Mouse (Mus musculus) limb, embryonic 10.5 days (tissue): ENCODE data around the gene Tmem150b. TPM values are rescaled to one million over a fixed set of nuclear protein-coding genes. Genes with fewer than 3 reads are reported as not detected.
A peak's percentile ranks its signal among the peaks of the same experiment; 100 is the strongest.

Experiments
- DNase-seq: peaks from one replicate; pipeline ENCODE4 v3.0.0-alpha.2; 2017; ENCODE audit warnings: low spot score
- H3K27ac ChIP-seq: fragments of 300-500 bp; sonication (generic); 2 replicates; pipeline ENCODE4 v1.5.1; 2016; ENCODE audit warnings: mild to moderate bottlenecking
- H3K27me3 ChIP-seq: fragments of 300-500 bp; sonication (generic); 2 replicates; pipeline ENCODE4 v1.6.1; 2016; ENCODE audit warnings: low read depth, mild to moderate bottlenecking; ENCODE audit not compliant: poor library complexity, severe bottlenecking
- H3K36me3 ChIP-seq: fragments of 300-500 bp; sonication (generic); 2 replicates; pipeline ENCODE4 v1.6.1; 2016; ENCODE audit warnings: mild to moderate bottlenecking, moderate library complexity
- H3K4me1 ChIP-seq: fragments of 300-500 bp; sonication (generic); 2 replicates; pipeline ENCODE4 v1.6.1; 2016
- H3K4me3 ChIP-seq: fragments of 300-500 bp; sonication (generic); 2 replicates; pipeline ENCODE4 v1.5.1; 2016; ENCODE audit warnings: mild to moderate bottlenecking, moderate library complexity
- H3K9me3 ChIP-seq: fragments of 300-500 bp; sonication (generic); replicated peaks from 2 replicates; pipeline ENCODE4 v1.6.1; 2016; ENCODE audit warnings: mild to moderate bottlenecking
- WGBS: fragments of 180-500 bp; shearing (Covaris S2); methylation state at CpG from one replicate; pipeline ENCODE4 v1.1.7; 2016; 5-methylcytosine and 5-hydroxymethylcytosine counted together
- polyA plus RNA-seq: library from polyadenylated mRNA; unstranded; fragments of >200 nt; fragmentation: Nextera tagmentation; extraction: Ambion mirVana; gene quantifications from 2 replicates; pipeline ENCODE4 v1.2.1, GENCODE M21; 2016

Gene Tmem150b
- polyA plus RNA-seq, 1 experiment from 2014 or later, result 0.13 TPM

- H3K4me1 ChIP-seq, result no peaks in the 10 kb centered on the region
Measured at GRCm38 (mm10) chr7:4670655-4671255, 54.3 kb downstream of the Tmem150b start.

DNA sequence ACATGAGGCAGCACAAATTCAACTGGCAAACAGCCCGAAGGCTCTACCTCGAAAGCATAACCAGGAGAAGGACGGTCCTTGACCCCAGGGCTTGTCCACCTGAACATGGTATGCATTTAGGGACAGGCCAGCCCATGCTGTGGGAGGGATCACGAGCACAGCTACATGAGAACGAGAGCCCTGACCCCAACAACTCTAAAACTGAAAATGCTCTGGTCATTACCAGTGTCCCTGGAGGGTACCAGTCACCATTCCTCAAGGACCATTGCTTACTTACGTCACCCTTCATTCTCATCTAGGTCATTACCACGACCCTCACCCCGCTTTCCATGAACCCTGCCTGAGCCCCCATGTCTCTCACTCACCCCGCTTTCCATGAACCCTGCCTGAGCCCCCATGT is 55.9 kb downstream of the Tmem150b start:
- Histone ChIP-seq H3K27ac (no peak overlapping the region), H3K4me1 (no peaks in the 10 kb centered on the region), H3K4me3 (no peak overlapping the region), H3K27me3 (no peaks in the 10 kb centered on the region), H3K36me3 (peaks cover 89% of the 10 kb centered on the region), H3K9me3 (no peaks in the 10 kb centered on the region)
- WGBS, result 95% methylated on average over 9 of the region's 9 CpGs
- DNase-seq, result no peak

More at GRCm38 (mm10) chr7:4670655-4671255, 54.3 kb downstream of the Tmem150b start:
- WGBS, result 90% methylated on average over 8 of the region's 8 CpGs
- no peak for DNase-seq
- no peaks in the 10 kb centered on the region for H3K27me3 ChIP-seq
- H3K27ac ChIP-seq, result no peak overlapping the region
- no peak overlapping the region for H3K4me3 ChIP-seq
- no peaks in the 10 kb centered on the region for H3K9me3 ChIP-seq
- H3K36me3 ChIP-seq, result peaks cover 94% of the 10 kb centered on the region

DNA sequence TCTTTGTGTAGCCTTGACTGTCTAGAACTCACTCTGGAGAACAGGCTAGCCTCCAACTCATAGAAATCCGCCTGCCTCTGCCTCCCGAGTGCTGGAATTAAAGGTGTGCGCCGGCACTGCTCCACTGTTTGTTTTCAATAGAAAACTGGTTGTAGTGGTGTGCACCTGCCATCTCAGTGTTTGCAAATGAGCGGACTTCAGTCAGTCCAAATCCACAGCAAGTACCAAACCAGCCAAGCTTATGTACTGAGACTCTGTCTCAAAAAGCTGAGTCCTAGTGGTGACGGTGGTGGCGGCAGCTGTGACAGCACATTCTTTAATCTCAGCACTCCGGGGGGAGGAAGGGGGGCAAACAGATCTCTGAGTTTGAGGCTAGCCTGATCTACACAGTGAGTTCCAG is 56.5 kb downstream of the Tmem150b start:
- H3K27ac ChIP-seq, result no peak overlapping the region
- DNase-seq, result no peak
- peaks cover 86% of the 10 kb centered on the region for H3K36me3 ChIP-seq
- H3K4me1 ChIP-seq, result no peaks in the 10 kb centered on the region
- WGBS, result 97% methylated on average over 8 of the region's 8 CpGs
- no peaks in the 10 kb centered on the region for H3K27me3 ChIP-seq
- H3K4me3 ChIP-seq, result no peak overlapping the region
- no peaks in the 10 kb centered on the region for H3K9me3 ChIP-seq

GRCm38 (mm10) chr7:4666871-4667270 is 58.2 kb downstream of the Tmem150b start:
- peaks cover 83% of the 10 kb centered on the region for H3K36me3 ChIP-seq
- H3K4me3 ChIP-seq, result no peak overlapping the region
- H3K4me1 ChIP-seq, result no peaks in the 10 kb centered on the region
- H3K27ac ChIP-seq, result no peak overlapping the region
- 94% methylated on average over 5 of the region's 5 CpGs for WGBS
- no peaks in the 10 kb centered on the region for H3K9me3 ChIP-seq
- H3K27me3 ChIP-seq, result no peaks in the 10 kb centered on the region
- no peak for DNase-seq

DNA sequence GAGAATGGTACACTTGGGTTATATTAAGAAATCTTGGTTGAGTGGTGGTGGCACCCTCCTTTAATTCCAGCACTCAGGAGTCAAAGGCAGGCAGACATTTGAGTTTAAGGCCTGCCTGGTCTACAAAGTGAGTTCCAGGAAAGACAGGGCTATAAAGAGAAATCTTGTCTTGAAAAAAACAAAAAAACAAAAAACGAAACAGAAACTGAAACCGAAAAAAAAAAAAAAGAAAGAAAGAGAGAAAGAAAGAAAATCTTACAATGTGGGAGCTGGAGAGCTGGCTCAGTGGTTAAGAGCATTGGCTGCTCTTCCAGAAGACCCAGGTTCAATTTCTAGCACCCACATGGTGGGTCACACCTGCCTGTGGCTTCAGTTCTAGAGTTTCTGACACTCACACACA is 61.3 kb downstream of the Tmem150b start:
- no peak for DNase-seq
- Histone ChIP-seq H3K27ac (no peak overlapping the region), H3K27me3 (no peaks in the 10 kb centered on the region), H3K4me3 (no peak overlapping the region), H3K4me1 (peaks cover 4% of the 10 kb centered on the region; the same call in 1 of the 2 replicates), H3K36me3 (peaks cover 67% of the 10 kb centered on the region), H3K9me3 (no peaks in the 10 kb centered on the region)
- WGBS, result 78% methylated on average over 2 of the region's 2 CpGs

- Histone ChIP-seq H3K9me3 (no peaks in the 10 kb centered on the region), H3K4me1 (peaks cover 5% of the 10 kb centered on the region; the same call in 1 of the 2 replicates), H3K4me3 (no peak overlapping the region), H3K27ac (no peak overlapping the region), H3K27me3 (no peaks in the 10 kb centered on the region), H3K36me3 (peaks cover 61% of the 10 kb centered on the region)
- DNase-seq, result no peak
- WGBS, result 71% methylated on average over 8 of the region's 8 CpGs
Measured at GRCm38 (mm10) chr7:4663179-4663578, 61.9 kb downstream of the Tmem150b start.

- H3K4me3 ChIP-seq, result peak overlapping the region; percentile 81
- peaks cover 28% of the 10 kb centered on the region for H3K4me1 ChIP-seq
- H3K9me3 ChIP-seq, result no peaks in the 10 kb centered on the region
- no peak for DNase-seq
- 73% methylated on average over 3 of the region's 3 CpGs for WGBS
- peaks cover 44% of the 10 kb centered on the region for H3K36me3 ChIP-seq
- peak overlapping the region; percentile 94 for H3K27ac ChIP-seq
- H3K27me3 ChIP-seq, result no peaks in the 10 kb centered on the region
Measured at GRCm38 (mm10) chr7:4659911-4660443, 65.1 kb downstream of the Tmem150b start.

DNA sequence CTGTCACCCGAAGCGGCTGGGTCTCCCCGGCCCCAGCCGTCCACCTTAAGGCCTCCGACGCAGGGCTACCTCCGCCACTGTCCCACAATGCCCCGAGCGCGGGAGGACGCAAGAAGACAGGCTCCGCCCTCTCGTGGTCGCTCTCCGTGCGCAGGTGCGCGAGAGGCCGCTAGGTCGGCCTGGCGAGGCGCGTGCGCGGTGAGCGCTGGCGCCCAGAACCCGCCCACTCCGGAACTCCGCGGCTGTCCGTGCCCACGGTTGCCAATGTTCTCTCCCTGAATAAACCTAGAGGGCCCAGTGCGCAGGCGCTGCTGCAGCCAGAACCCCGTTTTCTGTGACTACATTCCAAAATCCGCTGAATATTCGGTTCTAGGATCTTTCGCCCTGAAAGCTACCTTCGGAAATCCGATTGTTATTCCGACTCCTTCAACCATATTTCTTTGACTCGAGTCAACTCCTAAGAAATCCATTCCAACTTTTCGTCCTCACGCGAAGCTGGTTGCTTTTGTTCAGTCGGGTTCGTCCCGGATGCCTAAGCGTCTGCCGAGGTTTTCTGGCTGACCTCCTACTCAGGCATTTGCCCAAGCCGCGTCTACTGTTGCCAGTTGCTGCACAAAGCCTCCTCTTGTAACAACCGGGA is 66.0 kb downstream of the Tmem150b start, which contains the start of gene Ppp6r1:
TSS of gene Ppp6r1 (minus strand) at position 108 of the 640 bp plus-strand sequence.
- WGBS, result under 1% methylated on average over 54 of the region's 54 CpGs
- Histone ChIP-seq H3K27me3 (no peaks in the 10 kb centered on the region), H3K4me3 (peak within 1 kb of the TSS; percentile 81), H3K27ac (peak within 1 kb of the TSS; percentile 94), H3K36me3 (peaks cover 36% of the 10 kb centered on the region), H3K4me1 (peaks cover 35% of the 10 kb centered on the region), H3K9me3 (no peaks in the 10 kb centered on the region)
- DNase-seq, result peak; percentile 94

DNA sequence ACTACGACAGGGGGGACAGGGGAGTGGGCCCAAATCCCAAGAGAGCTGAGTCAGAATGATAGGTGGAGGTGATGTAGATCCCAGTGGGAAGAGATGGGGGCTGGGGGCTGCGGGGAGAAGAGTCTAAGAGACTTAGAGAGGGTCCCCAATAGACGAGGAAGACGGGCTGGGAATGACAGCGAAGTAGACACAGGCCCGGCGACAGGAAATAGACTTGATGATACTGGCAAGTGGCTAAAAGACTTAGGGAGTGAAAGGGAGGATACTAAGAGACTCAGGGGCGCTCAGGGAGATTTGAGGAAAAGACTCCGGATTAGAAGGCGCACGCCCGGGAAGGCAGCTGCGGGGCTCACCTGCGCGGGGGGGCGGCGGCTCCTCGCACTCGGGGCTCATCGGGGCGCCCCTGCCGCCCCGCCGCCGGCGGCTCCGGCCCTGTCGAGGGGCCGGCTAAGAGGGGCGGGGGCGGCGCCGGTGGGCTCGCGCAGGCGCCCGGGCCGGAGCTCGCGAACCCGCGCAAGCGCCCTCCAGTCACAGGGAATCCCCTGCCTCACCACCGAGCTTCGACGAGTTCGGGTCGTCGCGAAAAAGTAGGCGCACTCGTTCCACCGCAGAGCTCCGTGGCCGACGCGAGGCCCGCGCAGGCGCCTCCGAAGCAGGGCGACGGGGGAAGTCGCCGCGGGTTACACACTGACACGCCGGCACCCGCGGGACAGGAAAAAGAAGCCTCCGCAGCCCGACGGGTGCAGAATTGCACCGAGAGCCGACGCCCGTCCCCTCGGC is 66.7 kb downstream of the Tmem150b start:
- DNase-seq, result no peak
- H3K27me3 ChIP-seq, result no peaks in the 10 kb centered on the region
- H3K4me3 ChIP-seq, result peak overlapping the region; percentile 81
- peaks cover 38% of the 10 kb centered on the region for H3K36me3 ChIP-seq
- under 1% methylated on average over 78 of the region's 78 CpGs for WGBS
- peak overlapping the region; percentile 94 for H3K27ac ChIP-seq
- H3K9me3 ChIP-seq, result no peaks in the 10 kb centered on the region
- H3K4me1 ChIP-seq, result peaks cover 35% of the 10 kb centered on the region

- Histone ChIP-seq H3K36me3 (peaks cover 41% of the 10 kb centered on the region), H3K9me3 (no peaks in the 10 kb centered on the region), H3K27ac (peak overlapping the region; percentile 94), H3K4me1 (peaks cover 35% of the 10 kb centered on the region), H3K27me3 (no peaks in the 10 kb centered on the region), H3K4me3 (peak overlapping the region; percentile 81)
- 61% methylated on average over 9 of the region's 9 CpGs for WGBS
- no peak for DNase-seq
Measured at GRCm38 (mm10) chr7:4657521-4658127, 67.4 kb downstream of the Tmem150b start.
